Mouse (Mus musculus) gastrocnemius, postnatal 36 days (tissue): ENCODE measurements around the gene Exosc1. TPM values are rescaled to one million over a fixed set of nuclear protein-coding genes. Genes with fewer than 3 reads are reported as not detected.
A peak's percentile ranks its signal among the peaks of the same experiment; 100 is the strongest.

Experiments
- DNase-seq, 2 experiments: peaks; one replicate each; pipeline ENCODE4 v3.0.0; 2022
- intact Hi-C: fragments of 180-260 bp; cut with DNase I; formaldehyde crosslinking; loops from one replicate; pipeline ENCODE4 v1.15.1; 2025
- long read RNA-seq, 2 experiments: library from polyadenylated mRNA; stranded (forward); transcript quantifications; one replicate each; pipeline ENCODE4 v2.0.0; 2021
- total RNA-seq, 2 experiments: library from RNA; stranded (reverse); gene quantifications; 2 replicates each; pipeline ENCODE4 v1.2.3; 2021

Exosc1 gene
- total RNA-seq, result 10 to 100 TPM; 13.2 to 15.3 TPM
- long read RNA-seq, experiment 1, transcript Exosc1-201 (8 exons, 1,018 nt), result major isoform, 28 of 35 reads
- long read RNA-seq, experiment 1, partial matches to known transcripts, result 3 of 35 reads
- long read RNA-seq, experiment 1, other reads (novel, unspliced or antisense), result 4 of 35 reads
- long read RNA-seq, experiment 2, transcript Exosc1-201 (8 exons, 1,018 nt), result major isoform, 26 of 33 reads
- long read RNA-seq, experiment 2, partial matches to known transcripts, result 2 of 33 reads
- long read RNA-seq, experiment 2, other reads (novel, unspliced or antisense), result 5 of 33 reads

- DNase-seq, result peak; percentile 95 to 96
- intact Hi-C loops, result no loop called here
These were observed at the start of gene Exosc1, which contains the start of gene Zdhhc16 for GRCm38 (mm10) chr19:41933179-41934086. Gene Exosc1, minus strand, starts transcription at chr19:41933423. Gene Zdhhc16, plus strand, starts transcription at chr19:41933480.

GRCm38 (mm10) chr19:41982791-41983150 lies 49.5 kb upstream of the Exosc1 start:
- no peak for DNase-seq
- intact Hi-C loops, result no loop called here

GRCm38 (mm10) chr19:41981931-41982790 lies 48.9 kb upstream of the Exosc1 start:
- intact Hi-C loops, result no loop called here
- peak; percentile 30 to 52 for DNase-seq

- intact Hi-C loops, result no loop called here
These were observed 48.3 kb upstream of the Exosc1 start, which contains the start of gene Ubtd1 for GRCm38 (mm10) chr19:41981595-41981927. Gene Ubtd1, plus strand, starts transcription at chr19:41981763.

GRCm38 (mm10) chr19:41980819-41981594 lies 47.8 kb upstream of the Exosc1 start, which contains the start of gene Mms19:
Gene Mms19, minus strand, starts transcription at chr19:41981157.
- intact Hi-C loops, result no loop called here
- DNase-seq, result peak; percentile 98 to 99

More at GRCm38 (mm10) chr19:41981595-41981927, 48.3 kb upstream of the Exosc1 start, which contains the start of gene Ubtd1:
- DNase-seq, result no peak

- DNase-seq, result peak in 1 of 2 experiments; percentile 18
- intact Hi-C loops, result no loop called here
These were observed 47.2 kb upstream of the Exosc1 start for GRCm38 (mm10) chr19:41980422-41980818.

- intact Hi-C loops, result no loop called here
- DNase-seq, result no peak
These were observed 40.9 kb upstream of the Exosc1 start for GRCm38 (mm10) chr19:41973891-41974794.

- DNase-seq, result no peak
These were observed 36.4 kb upstream of the Exosc1 start for GRCm38 (mm10) chr19:41969618-41970017.

GRCm38 (mm10) chr19:41953574-41953973 lies 20.4 kb upstream of the Exosc1 start:
- intact Hi-C loops, result no loop called here
- no peak for DNase-seq

More at GRCm38 (mm10) chr19:41969618-41970017, 36.4 kb upstream of the Exosc1 start:
- intact Hi-C loops, result no loop called here

- DNase-seq, result no peak
- intact Hi-C loops, result no loop called here
These were observed 19.1 kb upstream of the Exosc1 start for GRCm38 (mm10) chr19:41952287-41952686.

- intact Hi-C loops, result no loop called here
- no peak for DNase-seq
These were observed 10.6 kb upstream of the Exosc1 start for GRCm38 (mm10) chr19:41943841-41944240.

GRCm38 (mm10) chr19:41938539-41938938 lies 5.3 kb upstream of the Exosc1 start:
- no peak for DNase-seq
- intact Hi-C loops, result no loop called here

- no peak for DNase-seq
- intact Hi-C loops, result no loop called here
These were observed 2.7 kb upstream of the Exosc1 start for GRCm38 (mm10) chr19:41935921-41936320.

- intact Hi-C loops, result no loop called here
- no peak for DNase-seq
These were observed 901 bp upstream of the Exosc1 start for GRCm38 (mm10) chr19:41934124-41934523.

- DNase-seq, result no peak
- intact Hi-C loops, result no loop called here
These were observed 537 bp downstream of the Exosc1 start for GRCm38 (mm10) chr19:41932686-41933085.

- DNase-seq, result no peak
- intact Hi-C loops, result loop anchor here (5.0 kb wide), 1 partner anchor 107 kb away; no protein-coding TSS in a partner anchor
These were observed 12.7 kb downstream of the Exosc1 start for GRCm38 (mm10) chr19:41920412-41921067.

GRCm38 (mm10) chr19:41919471-41919870 lies 13.8 kb downstream of the Exosc1 start:
- no peak for DNase-seq
- intact Hi-C loops, result no loop called here

GRCm38 (mm10) chr19:41916853-41917252 lies 16.4 kb downstream of the Exosc1 start:
- intact Hi-C loops, result no loop called here
- DNase-seq, result no peak
